Comparison of ENCODE assay signal across 15 mouse cellular contexts in the genomic region with DNA sequence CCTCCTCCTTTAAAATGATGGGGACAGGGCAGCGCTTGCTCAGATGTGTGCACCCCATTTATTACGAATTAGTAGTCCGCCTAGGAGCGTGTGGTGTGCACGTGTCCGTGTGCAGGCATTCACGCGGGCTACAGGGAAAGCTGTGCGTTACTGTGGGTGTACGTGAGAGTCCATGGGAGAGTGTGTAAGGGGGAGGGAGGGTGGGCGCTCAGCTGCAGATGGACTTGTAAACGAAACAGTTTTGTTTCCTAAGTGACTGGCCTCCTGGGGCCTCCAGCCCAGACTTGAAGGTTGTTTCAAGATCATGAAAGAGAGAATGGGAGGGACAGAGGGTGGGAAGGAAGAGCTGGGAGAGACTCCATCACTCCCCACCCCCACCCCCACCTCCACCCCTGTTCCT. TPM values are rescaled to one million over a fixed set of nuclear protein-coding genes. Genes with fewer than 3 reads are reported as not detected.
DNase-seq lines count a peak whose midpoint lies in the region; ATAC-seq lines count a peak whose summit lies in the region.
"Had no signal": no experiment of that assay in that cellular context is flagged by ENCODE, and none has a peak within 500 bp of the region (broad histone marks: within the 10 kb centered on the region; RNA-seq: fewer than 3 reads in every experiment).

No protein-coding gene starts in this region.

- peak; percentile 37; the same call in 1 of the 2 replicates for ATAC-seq in forebrain, embryonic 14.5 days
- ATAC-seq: inflammation-experienced regulatory T-cells, adult 6 months; Patski had no signal

- H3K4me2 ChIP-seq in forebrain, embryonic 14.5 days (ENCODE audit: low read length), result no peak overlapping the region
- H3K4me2 ChIP-seq: embryonic facial prominence, embryonic 13.5 days; liver, embryonic 15.5 days had no signal

- peak; percentile 45 for DNase-seq in embryo, embryonic 11 days
- no peak for DNase-seq in embryo, embryonic 9.5 days (ENCODE audit: extremely low spot score)
- peak; percentile 69 for DNase-seq in ES-CJ7 (ENCODE audit: low read depth, low spot score)
- no peak for DNase-seq in forebrain, embryonic 14.5 days (ENCODE audit: low spot score)
- DNase-seq in mesoderm, embryonic 11.5 days (ENCODE audit: low read depth, low spot score), result peak; percentile 58
- no peak for DNase-seq in Muller cell, postnatal 12 days (ENCODE audit: inconsistent ontology term)
- DNase-seq in lung, postnatal 4 days, result no peak
- no peak for DNase-seq in layer of hippocampus, postnatal 14 days (ENCODE audit: low spot score in 2 of 2)
- DNase-seq: gastrocnemius, postnatal 10 days had no signal

- no peaks in the 10 kb centered on the region for H3K36me3 ChIP-seq in forebrain, embryonic 14.5 days (ENCODE audit: control insufficient read depth, insufficient read depth, low read length)
- H3K36me3 ChIP-seq: embryonic facial prominence, embryonic 13.5 days; liver, embryonic 15.5 days had no signal

- WGBS in forebrain, embryonic 14.5 days, result 50% methylated on average over 12 of the region's 12 CpGs

- H3K9ac ChIP-seq in forebrain, embryonic 14.5 days (ENCODE audit: low read length), result no peak overlapping the region
- H3K9ac ChIP-seq: embryonic facial prominence, embryonic 13.5 days; liver, embryonic 15.5 days had no signal

- no peaks in the 10 kb centered on the region for H3K27me3 ChIP-seq in forebrain, embryonic 14.5 days (replicated peaks; ENCODE audit: control insufficient read depth, insufficient read depth, low read length)
- H3K27me3 ChIP-seq: embryonic facial prominence, embryonic 13.5 days; Patski had no signal

- no peaks in the 10 kb centered on the region for H3K9me3 ChIP-seq in forebrain, embryonic 14.5 days (replicated peaks; ENCODE audit: control insufficient read depth, low read length)
- H3K9me3 ChIP-seq: embryonic facial prominence, embryonic 13.5 days; liver, embryonic 15.5 days had no signal

- H3K4me1 ChIP-seq in forebrain, embryonic 14.5 days (ENCODE audit: control insufficient read depth, insufficient read depth, low read length), result peaks cover 8% of the 10 kb centered on the region; the same call in 1 of the 2 replicates

- no peak overlapping the region for H3K27ac ChIP-seq in forebrain, embryonic 14.5 days (ENCODE audit: low read depth, low read length)
- H3K27ac ChIP-seq: embryonic facial prominence, embryonic 13.5 days; liver, embryonic 15.5 days had no signal

- no peak overlapping the region for H3K4me3 ChIP-seq in forebrain, embryonic 14.5 days (ENCODE audit: low read depth, low read length)
- H3K4me3 ChIP-seq: embryonic facial prominence, embryonic 13.5 days; liver, embryonic 15.5 days had no signal

RNA-seq across cellular contexts. Expression of a gene that starts 3.3 kb away (rescaled TPM):
- 12.9 and 19.8 TPM in 2 replicates for polyA plus RNA-seq in forebrain, embryonic 14.5 days (2014; fragmentation: Nextera tagmentation; extraction: Ambion mirVana)
- total RNA-seq in layer of hippocampus, postnatal 14 days (2021), result 100 to 1,000 TPM; 610 to 641 TPM

RNA-seq across cellular contexts. Expression of a gene that starts 27.9 kb away (rescaled TPM):
- 1.3 and 1.5 TPM in 2 replicates for polyA plus RNA-seq in forebrain, embryonic 14.5 days (2014; fragmentation: Nextera tagmentation; extraction: Ambion mirVana)
- 10 to 100 TPM; 37.4 to 50.1 TPM for total RNA-seq in layer of hippocampus, postnatal 14 days (2021)
- polyA plus RNA-seq: embryonic facial prominence, embryonic 13.5 days; inflammation-experienced regulatory T-cells, adult 6 months; liver, embryonic 15.5 days; stomach, embryonic 14.5 days had no signal

RNA-seq across cellular contexts. Expression of a gene that starts 39.7 kb away (rescaled TPM):
- polyA plus RNA-seq in forebrain, embryonic 14.5 days (2014; fragmentation: Nextera tagmentation; extraction: Ambion mirVana), result 132 and 147 TPM in 2 replicates
- total RNA-seq in layer of hippocampus, postnatal 14 days (2021), result 100 to 1,000 TPM; 185 to 195 TPM

RNA-seq across cellular contexts. Expression of a gene that starts 39.8 kb away (rescaled TPM):
- 1.5 and 1.6 TPM in 2 replicates for polyA plus RNA-seq in forebrain, embryonic 14.5 days (2014; fragmentation: Nextera tagmentation; extraction: Ambion mirVana)
- 100 to 1,000 TPM; 101 to 106 TPM for total RNA-seq in layer of hippocampus, postnatal 14 days (2021)

RNA-seq across cellular contexts. Expression of a gene that starts 43.0 kb away (rescaled TPM):
- polyA plus RNA-seq in forebrain, embryonic 14.5 days (2014; fragmentation: Nextera tagmentation; extraction: Ambion mirVana), result 0.08 and 0.12 TPM in 2 replicates
- not detected for total RNA-seq in layer of hippocampus, postnatal 14 days (2021)
- total RNA-seq: layer of hippocampus, postnatal 25 days had no signal
- polyA plus RNA-seq: embryonic facial prominence, embryonic 13.5 days; inflammation-experienced regulatory T-cells, adult 6 months; stomach, embryonic 14.5 days had no signal

Comparison
In these comparisons a context has a peak if more than half of its experiments do, and no peak if none do; other contexts are left out.
1. DNase-seq: peak in embryo, embryonic 11 days (single experiment), ES-CJ7 (single experiment) and mesoderm, embryonic 11.5 days (single experiment); none in embryo, embryonic 9.5 days (single experiment), forebrain, embryonic 14.5 days (single experiment), Muller cell, postnatal 12 days (single experiment), lung, postnatal 4 days (0 of 2) and layer of hippocampus, postnatal 14 days (0 of 2).